Mouse (Mus musculus) thymus, adult 2 months (tissue): ENCODE results near the gene Slc4a1.

ENCODE experiments used
- CTCF ChIP-seq: fragments of 200-500 bp; IDR thresholded peaks from 2 replicates; pipeline ENCODE4 v1.5.1; 2012; ENCODE audit warnings: mild to moderate bottlenecking, control low read depth, low read length, moderate library complexity, borderline replicate concordance; ENCODE audit not compliant: control insufficient read depth, poor library complexity, insufficient read depth; ENCODE audit errors: extremely low read depth
- POLR2A ChIP-seq: fragments of 200-500 bp; IDR thresholded peaks from 2 replicates; pipeline ENCODE4 v1.6.1; 2012; ENCODE audit warnings: mild to moderate bottlenecking, low read length, control low read depth, moderate library complexity; ENCODE audit not compliant: control insufficient read depth, poor library complexity, insufficient read depth; ENCODE audit errors: extremely low read depth

DNA sequence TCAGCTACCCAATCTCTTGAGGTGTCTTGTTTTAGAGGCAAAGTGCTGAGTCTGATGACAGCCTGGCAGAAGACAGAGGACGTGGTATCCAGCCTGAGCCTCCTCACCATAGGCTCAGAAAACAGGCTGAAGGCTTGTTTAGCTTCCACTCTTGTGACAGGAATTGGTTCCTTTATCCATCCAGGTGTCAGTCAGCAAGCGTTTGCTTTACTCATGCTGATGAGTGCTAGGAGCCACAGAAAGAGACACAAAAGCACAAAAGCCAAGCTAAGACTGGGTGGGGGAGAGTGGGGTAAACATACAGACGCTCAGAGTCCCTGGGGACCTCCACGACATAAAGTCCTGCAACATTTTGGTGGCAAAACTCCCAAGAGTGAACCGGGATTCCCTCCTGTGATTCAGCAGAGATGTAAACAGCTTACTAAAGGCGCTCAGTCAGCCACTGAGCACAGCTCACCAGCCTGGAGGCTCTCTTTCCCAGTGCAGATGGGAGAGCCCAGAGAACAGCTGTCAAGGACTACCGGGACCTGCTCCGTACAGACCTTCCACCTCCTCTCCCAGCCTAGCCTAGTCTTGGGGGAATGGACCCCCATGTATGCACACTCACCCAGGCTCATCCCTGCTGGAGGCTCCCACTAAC is 10.3 kb upstream of the Slc4a1 start:
- TF ChIP-seq POLR2A (no peak), CTCF (no peak)
